Mouse (Mus musculus): ENCODE data around the gene B3gnt5. TPM values are rescaled to one million over a fixed set of nuclear protein-coding genes. Genes with fewer than 3 reads are reported as not detected.
"Not testable (repeated sequence)": the region's sequence is repeated elsewhere in the genome, so short reads cannot be mapped to it uniquely, and the experiment has no call there.

B3gnt5 gene
- polyA plus RNA-seq (2015; fragmentation: Nextera tagmentation; extraction: Ambion mirVana) = 0.37 and 0.59 TPM in 2 replicates

- ATAC-seq (ENCODE audit: insufficient read depth) = no peak; the same call in 1 of the 2 replicates
- H3K9ac ChIP-seq = no peak within 1 kb of the TSS; the same call in 1 of the 2 replicates
- peak within 1 kb of the TSS; percentile 64 for H3K4me2 ChIP-seq
- H3K4me3 ChIP-seq (replicated peaks) = peak within 1 kb of the TSS; percentile 42
- H3K27ac ChIP-seq (replicated peaks) = no peak within 1 kb of the TSS
- WGBS (ENCODE audit: insufficient replicate concordance) = 0% methylated on average over 15 of the region's 15 CpGs
- H3K27me3 ChIP-seq = peaks cover 29% of the 10 kb centered on the region
- H3K4me1 ChIP-seq (replicated peaks) = 0 out of 2 replicates have a peak, but pooled peaks cover 10% of the 10 kb centered on the region
- no peaks in the 10 kb centered on the region for H3K9me3 ChIP-seq (replicated peaks)
- H3K36me3 ChIP-seq (replicated peaks) = no peaks in the 10 kb centered on the region
These were observed at the start of gene B3gnt5 for GRCm38 (mm10) chr16:19760074-19760473. B3gnt5 (plus strand) TSS chr16:19760208.

- Histone ChIP-seq H3K36me3 (replicated peaks) (no peaks in the 10 kb centered on the region), H3K4me3 (replicated peaks) (no peak overlapping the region), H3K9ac (no peak overlapping the region), H3K9me3 (replicated peaks) (no peaks in the 10 kb centered on the region), H3K4me1 (replicated peaks) (no peaks in the 10 kb centered on the region), H3K4me2 (no peak overlapping the region), H3K27me3 (no peaks in the 10 kb centered on the region), H3K27ac (replicated peaks) (no peak overlapping the region)
- 29% methylated on average over 2 of the region's 2 CpGs for WGBS (ENCODE audit: insufficient replicate concordance)
- no peak for ATAC-seq (ENCODE audit: insufficient read depth)
These were observed 39.0 kb upstream of the B3gnt5 start for GRCm38 (mm10) chr16:19720959-19721358.

GRCm38 (mm10) chr16:19724139-19724538, 35.9 kb upstream of the B3gnt5 start:
- ATAC-seq (ENCODE audit: insufficient read depth); H3K4me2 ChIP-seq; H3K9ac ChIP-seq; H3K4me1 ChIP-seq (replicated peaks); H3K27me3 ChIP-seq; H3K36me3 ChIP-seq (replicated peaks); H3K9me3 ChIP-seq (replicated peaks); H3K27ac ChIP-seq (replicated peaks); H3K4me3 ChIP-seq (replicated peaks): not testable (repeated sequence)
- WGBS (ENCODE audit: insufficient replicate concordance) = 44% methylated on average over 2 of the region's 2 CpGs

- H3K9ac ChIP-seq = no peak overlapping the region
- no peaks in the 10 kb centered on the region for H3K4me1 ChIP-seq (replicated peaks)
- H3K4me2 ChIP-seq = no peak overlapping the region
- no peak for ATAC-seq (ENCODE audit: insufficient read depth)
- H3K9me3 ChIP-seq (replicated peaks) = no peaks in the 10 kb centered on the region
- no peaks in the 10 kb centered on the region for H3K36me3 ChIP-seq (replicated peaks)
- no peak overlapping the region for H3K27ac ChIP-seq (replicated peaks)
- WGBS (ENCODE audit: insufficient replicate concordance) = 53% methylated on average over 1 of the region's 1 CpGs
- no peaks in the 10 kb centered on the region for H3K27me3 ChIP-seq
- no peak overlapping the region for H3K4me3 ChIP-seq (replicated peaks)
These were observed 27.1 kb upstream of the B3gnt5 start for GRCm38 (mm10) chr16:19732896-19733295.

GRCm38 (mm10) chr16:19760505-19761496, 793 bp downstream of the B3gnt5 start:
- H3K27ac ChIP-seq (replicated peaks) = no peak overlapping the region

GRCm38 (mm10) chr16:19761691-19762090, 1.7 kb downstream of the B3gnt5 start:
- Histone ChIP-seq H3K36me3 (replicated peaks) (no peaks in the 10 kb centered on the region), H3K27ac (replicated peaks) (no peak overlapping the region), H3K4me1 (replicated peaks) (0 out of 2 replicates have a peak, but pooled peaks cover 10% of the 10 kb centered on the region), H3K27me3 (peaks cover 29% of the 10 kb centered on the region), H3K4me2 (peak overlapping the region; percentile 64; the same call in 1 of the 2 replicates), H3K9me3 (replicated peaks) (no peaks in the 10 kb centered on the region), H3K4me3 (replicated peaks) (no peak overlapping the region), H3K9ac (no peak overlapping the region)
- no peak for ATAC-seq (ENCODE audit: insufficient read depth)
- WGBS (ENCODE audit: insufficient replicate concordance) = 25% methylated on average over 1 of the region's 1 CpGs

More at GRCm38 (mm10) chr16:19760505-19761496, 793 bp downstream of the B3gnt5 start:
- Histone ChIP-seq H3K9me3 (replicated peaks) (no peaks in the 10 kb centered on the region), H3K9ac (no peak overlapping the region; the same call in 1 of the 2 replicates), H3K4me3 (replicated peaks) (peak overlapping the region; percentile 42), H3K36me3 (replicated peaks) (no peaks in the 10 kb centered on the region), H3K4me1 (replicated peaks) (0 out of 2 replicates have a peak, but pooled peaks cover 10% of the 10 kb centered on the region), H3K4me2 (peak overlapping the region; percentile 64), H3K27me3 (peaks cover 29% of the 10 kb centered on the region)
- under 1% methylated on average over 61 of the region's 61 CpGs for WGBS (ENCODE audit: insufficient replicate concordance)
- ATAC-seq (ENCODE audit: insufficient read depth) = no peak

GRCm38 (mm10) chr16:19766107-19766506, 6.1 kb downstream of the B3gnt5 start:
- 75% methylated on average over 3 of the region's 3 CpGs for WGBS (ENCODE audit: insufficient replicate concordance)
- Histone ChIP-seq H3K27ac (replicated peaks) (no peak overlapping the region), H3K36me3 (replicated peaks) (no peaks in the 10 kb centered on the region), H3K4me2 (no peak overlapping the region), H3K4me3 (replicated peaks) (no peak overlapping the region), H3K9me3 (replicated peaks) (no peaks in the 10 kb centered on the region), H3K9ac (no peak overlapping the region), H3K27me3 (peaks cover 16% of the 10 kb centered on the region), H3K4me1 (replicated peaks) (0 out of 2 replicates have a peak, but pooled peaks cover 2% of the 10 kb centered on the region)
- no peak for ATAC-seq (ENCODE audit: insufficient read depth)

GRCm38 (mm10) chr16:19768046-19768445, 8.0 kb downstream of the B3gnt5 start:
- Histone ChIP-seq H3K9me3 (replicated peaks) (no peaks in the 10 kb centered on the region), H3K27me3 (0 out of 2 replicates have a peak, but pooled peaks cover 3% of the 10 kb centered on the region), H3K4me1 (replicated peaks) (no peaks in the 10 kb centered on the region), H3K36me3 (replicated peaks) (no peaks in the 10 kb centered on the region), H3K4me2 (no peak overlapping the region), H3K9ac (no peak overlapping the region), H3K4me3 (replicated peaks) (no peak overlapping the region), H3K27ac (replicated peaks) (no peak overlapping the region)
- 25% methylated on average over 5 of the region's 5 CpGs for WGBS (ENCODE audit: insufficient replicate concordance)
- ATAC-seq (ENCODE audit: insufficient read depth) = no peak

- no peak for ATAC-seq (ENCODE audit: insufficient read depth)
- Histone ChIP-seq H3K9me3 (replicated peaks) (no peaks in the 10 kb centered on the region), H3K27me3 (no peaks in the 10 kb centered on the region)
These were observed 12.0 kb downstream of the B3gnt5 start for GRCm38 (mm10) chr16:19772013-19772412.

GRCm38 (mm10) chr16:19786386-19787090, 26.5 kb downstream of the B3gnt5 start:
- Histone ChIP-seq H3K4me2 (no peak overlapping the region), H3K4me3 (replicated peaks) (no peak overlapping the region), H3K9me3 (replicated peaks) (no peaks in the 10 kb centered on the region), H3K27ac (replicated peaks) (no peak overlapping the region), H3K36me3 (replicated peaks) (no peaks in the 10 kb centered on the region), H3K27me3 (no peaks in the 10 kb centered on the region), H3K4me1 (replicated peaks) (no peaks in the 10 kb centered on the region), H3K9ac (no peak overlapping the region)
- 62% methylated on average over 12 of the region's 12 CpGs for WGBS (ENCODE audit: insufficient replicate concordance)
- no peak for ATAC-seq (ENCODE audit: insufficient read depth)

More at GRCm38 (mm10) chr16:19772013-19772412, 12.0 kb downstream of the B3gnt5 start:
- no peaks in the 10 kb centered on the region for H3K36me3 ChIP-seq (replicated peaks)
- H3K9ac ChIP-seq = no peak overlapping the region
- no peak overlapping the region for H3K4me2 ChIP-seq
- no peak overlapping the region for H3K4me3 ChIP-seq (replicated peaks)
- H3K27ac ChIP-seq (replicated peaks) = no peak overlapping the region
- no peaks in the 10 kb centered on the region for H3K4me1 ChIP-seq (replicated peaks)

- Histone ChIP-seq H3K4me3 (replicated peaks) (no peak overlapping the region), H3K9me3 (replicated peaks) (no peaks in the 10 kb centered on the region), H3K9ac (no peak overlapping the region), H3K4me2 (no peak overlapping the region), H3K4me1 (replicated peaks) (no peaks in the 10 kb centered on the region), H3K36me3 (replicated peaks) (no peaks in the 10 kb centered on the region), H3K27me3 (no peaks in the 10 kb centered on the region), H3K27ac (replicated peaks) (no peak overlapping the region)
- WGBS (ENCODE audit: insufficient replicate concordance) = 46% methylated on average over 2 of the region's 2 CpGs
- ATAC-seq (ENCODE audit: insufficient read depth) = no peak
These were observed 29.9 kb downstream of the B3gnt5 start for GRCm38 (mm10) chr16:19789914-19790313.

Data from liver, embryonic 15.5 days (tissue).